Mouse (Mus musculus) lung, postnatal 36 days (tissue): Measurements from ENCODE around the gene Krt77.

ENCODE experiments used
- DNase-seq: peaks from one replicate; pipeline ENCODE4 v3.0.0; 2022; ENCODE audit warnings: mixed read lengths

The Krt77 gene

GRCm38 (mm10) chr15:101833131-101833530 lies 36.4 kb downstream of the Krt77 start:
- no peak for DNase-seq

- DNase-seq: no peak
These were observed 40.1 kb downstream of the Krt77 start for GRCm38 (mm10) chr15:101829441-101829840.

- no peak for DNase-seq
These were observed 47.7 kb downstream of the Krt77 start for GRCm38 (mm10) chr15:101821786-101822185.

- DNase-seq: no peak
These were observed 51.6 kb downstream of the Krt77 start, which contains the start of gene Krt2 for GRCm38 (mm10) chr15:101817875-101818274. Krt2 (minus strand) TSS chr15:101818169.
